Comparison of ENCODE assay signal across 19 mouse cellular contexts in the genomic region with DNA sequence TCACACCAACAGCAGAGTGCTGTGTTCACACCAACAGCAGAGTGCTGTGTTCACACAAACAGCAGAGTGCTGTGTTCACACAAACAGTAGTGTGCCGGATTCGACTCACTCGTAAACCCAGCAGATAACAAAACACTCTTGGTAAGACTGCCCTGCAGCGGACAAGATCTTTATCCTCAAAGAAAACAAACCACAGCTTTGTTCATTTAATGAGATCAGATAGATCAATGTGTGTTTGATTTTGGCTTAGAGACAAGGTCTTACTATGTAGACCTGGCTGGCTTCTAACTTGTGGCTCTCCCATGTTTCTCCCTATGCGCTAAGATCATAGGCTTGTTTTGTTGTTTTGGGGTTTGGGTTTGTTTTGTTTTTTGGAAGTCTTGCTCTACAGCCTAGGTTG.
"Had no signal": no experiment of that assay in that cellular context is flagged by ENCODE, and none has a peak within 500 bp of the region (broad histone marks: within the 10 kb centered on the region; RNA-seq: fewer than 3 reads in every experiment).

No protein-coding gene starts in this region.

- DNase-seq: kidney, adult 9 months; kidney, postnatal 14 days; kidney, postnatal 4 days; left cerebral cortex, postnatal 4 days; liver, embryonic 13.5 days; lung, adult 2 months; lung, postnatal 14 days; lung, postnatal 4 days; midbrain, embryonic 14.5 days; right cerebral cortex, adult 18-20 months; right cerebral cortex, postnatal 14 days; right cerebral cortex, postnatal 4 days; thymus, postnatal 36 days had no signal

- H3K9me3 ChIP-seq: limb, embryonic 12.5 days; limb, embryonic 15.5 days; liver, embryonic 13.5 days; neural tube, embryonic 12.5 days; neural tube, embryonic 15.5 days; stomach, embryonic 15.5 days had no signal

- H3K27me3 ChIP-seq: limb, embryonic 12.5 days; limb, embryonic 15.5 days; liver, embryonic 13.5 days; neural tube, embryonic 12.5 days; neural tube, embryonic 15.5 days; stomach, embryonic 15.5 days had no signal

- H3K4me2 ChIP-seq: limb, embryonic 12.5 days; limb, embryonic 15.5 days; liver, embryonic 13.5 days; midbrain, embryonic 11.5 days; neural tube, embryonic 12.5 days; neural tube, embryonic 15.5 days; stomach, embryonic 15.5 days had no signal

- H3K4me3 ChIP-seq: limb, embryonic 12.5 days; limb, embryonic 15.5 days; liver, embryonic 13.5 days; neural tube, embryonic 12.5 days; neural tube, embryonic 15.5 days; stomach, embryonic 15.5 days had no signal

- H3K27ac ChIP-seq: limb, embryonic 12.5 days; limb, embryonic 15.5 days; liver, embryonic 13.5 days; neural tube, embryonic 12.5 days; neural tube, embryonic 15.5 days; stomach, embryonic 15.5 days had no signal

- H3K9ac ChIP-seq: limb, embryonic 12.5 days; limb, embryonic 15.5 days; liver, embryonic 13.5 days; neural tube, embryonic 12.5 days; neural tube, embryonic 15.5 days; stomach, embryonic 15.5 days had no signal

- H3K4me1 ChIP-seq: limb, embryonic 12.5 days; limb, embryonic 15.5 days; liver, embryonic 13.5 days; neural tube, embryonic 12.5 days; neural tube, embryonic 15.5 days; stomach, embryonic 15.5 days had no signal
